Mouse (Mus musculus) embryo, embryonic 11.5 days (tissue): ENCODE measurements around the gene Gm6710.
"Not testable (repeated sequence)": the region's sequence is repeated elsewhere in the genome, so short reads cannot be mapped to it uniquely, and the experiment has no call there.

Source experiments
- DNase-seq: peaks from one replicate; pipeline ENCODE4 v3.0.0-alpha.2; 2012; ENCODE audit warnings: low read depth, low spot score

Gene Gm6710

DNA sequence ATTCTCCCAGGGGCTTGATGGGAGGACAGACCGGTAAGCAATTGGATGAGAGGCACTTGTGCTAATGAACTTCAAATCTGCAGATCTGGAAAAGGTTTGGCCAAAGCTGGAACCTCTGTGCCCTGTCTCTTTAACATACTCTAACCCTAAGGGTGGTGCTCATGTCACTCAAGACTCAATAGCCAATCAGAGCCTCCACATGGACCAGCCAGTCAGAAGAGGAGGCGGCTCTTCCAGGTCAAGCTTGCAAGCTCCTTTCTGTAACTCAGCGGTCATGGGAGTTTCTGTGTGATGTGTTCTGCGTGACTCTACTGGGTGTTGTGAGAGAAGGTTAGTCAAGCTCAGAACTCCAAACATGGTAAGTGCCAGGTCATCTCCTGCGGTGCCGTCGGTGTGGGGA, at the start of gene Gm6710:
Gene Gm6710 (plus strand): TSS at position 196 of the 400 bp plus-strand sequence.
- not testable (repeated sequence) for DNase-seq
